ENCODE assay signal across 8 mouse cellular contexts in the genomic region with DNA sequence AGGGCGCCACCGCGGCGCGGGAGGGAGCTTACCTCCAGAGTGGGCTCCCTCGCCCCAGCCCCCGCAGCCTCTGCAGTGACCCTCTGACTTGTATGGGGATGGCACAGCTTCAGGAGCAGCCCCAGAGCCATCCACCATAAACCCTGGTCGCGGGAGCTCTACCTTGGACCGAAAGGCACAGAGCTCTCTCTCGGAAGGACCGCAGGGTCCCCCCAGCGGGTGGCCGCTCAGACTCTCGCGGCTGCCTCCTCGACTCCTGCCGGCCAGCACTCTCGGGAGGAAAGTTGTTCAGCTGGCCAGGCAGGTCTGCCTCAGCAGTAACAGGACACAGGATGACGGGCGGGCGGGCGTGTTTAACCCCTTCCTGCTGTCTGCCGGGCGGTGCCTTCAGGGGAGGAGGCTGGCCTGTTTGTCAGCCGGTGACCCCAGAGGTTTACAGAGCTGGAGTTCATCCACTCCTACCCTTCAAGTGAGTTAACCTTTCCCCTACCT. TPM values are rescaled to one million over a fixed set of nuclear protein-coding genes. Genes with fewer than 3 reads are reported as not detected.
A peak's percentile ranks its signal among the peaks of the same experiment; 100 is the strongest.
DNase-seq lines count a peak whose midpoint lies in the region; ATAC-seq lines count a peak whose summit lies in the region.

TSS of gene Epn3 (minus strand) at position 314 of the 492 bp plus-strand sequence.

- H3K9ac ChIP-seq in embryonic facial prominence, embryonic 12.5 days: peak within 1 kb of the TSS; percentile 51
- H3K9ac ChIP-seq in limb, embryonic 11.5 days (ENCODE audit: low read length): peak within 1 kb of the TSS; percentile 56
- H3K9ac ChIP-seq in midbrain, embryonic 12.5 days (replicated peaks): peak within 1 kb of the TSS; percentile 50

- H3K36me3 ChIP-seq in embryonic facial prominence, embryonic 12.5 days: no peaks in the 10 kb centered on the region
- no peaks in the 10 kb centered on the region for H3K36me3 ChIP-seq in limb, embryonic 11.5 days (ENCODE audit: control insufficient read depth, insufficient read depth, low read length)
- no peaks in the 10 kb centered on the region for H3K36me3 ChIP-seq in midbrain, embryonic 12.5 days

- H3K4me2 ChIP-seq in embryonic facial prominence, embryonic 12.5 days (replicated peaks): peak within 1 kb of the TSS; percentile 62
- H3K4me2 ChIP-seq in limb, embryonic 11.5 days (ENCODE audit: low read depth, severe bottlenecking): peak within 1 kb of the TSS; percentile 71
- peak within 1 kb of the TSS; percentile 60 for H3K4me2 ChIP-seq in midbrain, embryonic 12.5 days (replicated peaks)

- ATAC-seq in embryonic facial prominence, embryonic 12.5 days (ENCODE audit: insufficient number of reproducible peaks, insufficient read depth, low FRiP score, low TSS enrichment): 0 out of 2 replicates have a peak, but pooled peaks have one; percentile 10
- ATAC-seq in limb, embryonic 11.5 days (ENCODE audit: insufficient number of reproducible peaks, low FRiP score, low TSS enrichment, low read depth): peak; percentile 46; the same call in 1 of the 2 replicates
- peak; percentile 30; the same call in 1 of the 2 replicates for ATAC-seq in midbrain, embryonic 12.5 days (ENCODE audit: low FRiP score, low read depth)

- H3K4me3 ChIP-seq in embryonic facial prominence, embryonic 12.5 days: peak within 1 kb of the TSS; percentile 39
- peak within 1 kb of the TSS; percentile 31 for H3K4me3 ChIP-seq in limb, embryonic 11.5 days (ENCODE audit: low read depth, low read length)
- peak within 1 kb of the TSS; percentile 33 for H3K4me3 ChIP-seq in midbrain, embryonic 12.5 days

- H3K27ac ChIP-seq in embryonic facial prominence, embryonic 12.5 days: peak within 1 kb of the TSS; percentile 41; the same call in 1 of the 2 replicates
- no peak within 1 kb of the TSS for H3K27ac ChIP-seq in limb, embryonic 11.5 days (replicated peaks; ENCODE audit: low read depth, low read length)
- H3K27ac ChIP-seq in midbrain, embryonic 12.5 days (replicated peaks): no peak within 1 kb of the TSS

- WGBS in embryonic facial prominence, embryonic 12.5 days: under 1% methylated on average over 25 of the region's 26 CpGs
- WGBS in limb, embryonic 11.5 days: 0% methylated on average over 26 of the region's 26 CpGs
- 1% methylated on average over 26 of the region's 26 CpGs for WGBS in midbrain, embryonic 12.5 days

- no peaks in the 10 kb centered on the region for H3K9me3 ChIP-seq in embryonic facial prominence, embryonic 12.5 days
- H3K9me3 ChIP-seq in limb, embryonic 11.5 days (ENCODE audit: control insufficient read depth, low read length): no peaks in the 10 kb centered on the region
- no peaks in the 10 kb centered on the region for H3K9me3 ChIP-seq in midbrain, embryonic 12.5 days

- peaks cover 12% of the 10 kb centered on the region; the same call in 1 of the 2 replicates for H3K27me3 ChIP-seq in embryonic facial prominence, embryonic 12.5 days
- no peaks in the 10 kb centered on the region for H3K27me3 ChIP-seq in limb, embryonic 11.5 days (ENCODE audit: control insufficient read depth, insufficient read depth, low read length)
- peaks cover 55% of the 10 kb centered on the region for H3K27me3 ChIP-seq in midbrain, embryonic 12.5 days

- peaks cover 30% of the 10 kb centered on the region for H3K4me1 ChIP-seq in embryonic facial prominence, embryonic 12.5 days
- H3K4me1 ChIP-seq in limb, embryonic 11.5 days (ENCODE audit: control insufficient read depth, insufficient read depth, low read length): peaks cover 28% of the 10 kb centered on the region
- H3K4me1 ChIP-seq in midbrain, embryonic 12.5 days: peaks cover 22% of the 10 kb centered on the region

- DNase-seq in brain, adult 2 months (ENCODE audit: low read depth, low spot score): peak; percentile 30
- DNase-seq in heart, postnatal 4 days: peak; percentile 62
- DNase-seq in limb, embryonic 11.5 days (ENCODE audit: low spot score): peak; percentile 77
- DNase-seq in urinary bladder, postnatal 25 days (ENCODE audit: low spot score): peak; percentile 63
- DNase-seq in spleen, adult 18-20 months: no peak
- DNase-seq in c-Kit-positive CD71-positive TER-119-positive erythroid progenitor cells, embryonic 14.5 days (ENCODE audit: low spot score): no peak

RNA-seq across cellular contexts. Expression of gene Epn3, which starts in this region (rescaled TPM):
- polyA plus RNA-seq in embryonic facial prominence, embryonic 12.5 days (2016; fragmentation: Nextera tagmentation; extraction: Ambion mirVana): 2.7 and 4.2 TPM in 2 replicates
- 10 to 100 TPM; 31.3 to 34.3 TPM for total RNA-seq in heart, postnatal 4 days (2021)
- 2.8 and 3.1 TPM in 2 replicates for polyA plus RNA-seq in limb, embryonic 11.5 days (2014; fragmentation: Nextera tagmentation; extraction: Ambion mirVana)
- polyA plus RNA-seq in midbrain, embryonic 12.5 days (2016; fragmentation: Nextera tagmentation; extraction: Ambion mirVana): 0.47 and 0.68 TPM in 2 replicates

Comparison
In these comparisons a context has a peak if more than half of its experiments do, and no peak if none do; other contexts are left out.
1. Peak in ATAC-seq, H3K4me3 ChIP-seq, H3K9ac ChIP-seq and H3K4me2 ChIP-seq in midbrain, embryonic 12.5 days; RNA of the gene not detected or under 1 TPM.
2. DNase-seq: peak in brain, adult 2 months (single experiment), heart, postnatal 4 days (single experiment), limb, embryonic 11.5 days (single experiment) and urinary bladder, postnatal 25 days (single experiment); none in spleen, adult 18-20 months (0 of 2) and c-Kit-positive CD71-positive TER-119-positive erythroid progenitor cells, embryonic 14.5 days (single experiment).
3. Peak in every context shown above with its lines, with median percentiles within 50 percentile points of each other: ATAC-seq, H3K4me2 ChIP-seq, H3K4me3 ChIP-seq and H3K9ac ChIP-seq.